Mouse (Mus musculus): ENCODE measurements at regions not wholly inside any gene's neighbourhood (a gene's known extent, or its start where the extent isn't known, plus 50 kb on each side); places are given as distances from the start of the nearest gene placed in this dataset.

DNA sequence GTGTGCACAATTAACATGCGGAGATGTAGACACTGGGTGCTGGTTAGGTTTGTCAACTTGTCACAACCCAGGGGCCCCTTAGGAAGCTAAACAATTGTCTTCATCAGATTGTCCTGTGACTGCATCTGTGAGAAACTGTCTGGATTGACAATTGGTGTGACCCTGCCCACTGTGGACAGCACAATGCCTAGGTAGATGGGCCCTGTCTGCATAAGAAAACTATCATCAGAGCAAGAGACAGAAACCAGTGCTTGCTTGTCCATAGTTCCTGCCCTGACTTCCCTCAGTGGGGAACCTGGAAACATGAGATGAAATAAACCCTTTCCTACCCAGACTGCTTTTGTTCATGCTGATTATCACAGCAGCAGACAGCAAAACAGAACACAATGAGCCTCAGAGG is 63.5 kb upstream of the Tyw5 start:
- no peak for DNase-seq

DNA sequence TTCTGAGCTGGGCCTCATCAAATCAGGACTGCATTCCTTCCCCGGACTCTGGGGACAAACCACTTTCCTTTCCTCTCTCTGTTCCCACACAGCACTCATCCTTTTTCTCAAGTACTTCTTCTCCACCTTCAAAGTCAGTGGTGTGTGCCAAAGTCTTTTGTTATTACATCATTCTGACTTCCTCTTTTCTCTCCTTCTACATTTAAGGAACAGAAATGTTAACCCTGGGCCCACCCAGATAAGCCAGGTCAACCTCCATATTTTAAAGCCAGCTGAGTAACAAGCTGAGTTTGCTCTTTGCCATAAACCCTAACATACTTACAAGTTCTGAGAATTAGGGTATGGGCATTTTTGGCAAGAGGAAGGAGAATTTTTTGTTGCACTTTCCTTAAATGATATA is 65.3 kb upstream of the Tyw5 start:
- DNase-seq, result no peak

DNA sequence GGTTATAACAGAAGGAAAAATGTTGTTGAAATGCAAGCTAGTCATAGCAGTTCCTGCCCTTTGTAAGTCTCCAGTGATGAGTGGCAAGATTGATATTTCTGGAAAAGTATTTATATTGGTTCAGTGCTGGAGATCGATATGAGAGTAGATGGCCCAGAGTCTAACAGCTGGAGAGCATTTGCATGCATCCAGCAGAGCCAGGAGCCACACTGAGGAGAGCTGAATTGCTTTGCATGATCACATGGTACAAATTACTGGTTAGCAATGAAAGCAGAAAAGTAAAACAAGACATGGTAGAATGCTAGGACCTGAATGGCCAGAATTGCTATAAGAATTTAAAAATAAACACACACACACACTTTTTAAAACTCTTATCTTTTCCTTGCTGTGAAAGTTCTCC is 70.8 kb upstream of the Tyw5 start:
- DNase-seq, result no peak

GRCm38 (mm10) chr1:57478151-57478550 is 71.2 kb upstream of the Tyw5 start:
- DNase-seq, result no peak

GRCm38 (mm10) chr1:57478800-57479199 is 71.9 kb upstream of the Tyw5 start:
- no peak for DNase-seq

- DNase-seq, result peak; percentile 21
Measured at GRCm38 (mm10) chr1:57479566-57479965, 72.7 kb upstream of the Tyw5 start.

- no peak for DNase-seq
Measured at GRCm38 (mm10) chr1:57489176-57489575, 82.3 kb upstream of the Tyw5 start.

- DNase-seq, result no peak
Measured at GRCm38 (mm10) chr1:57489588-57489987, 82.7 kb upstream of the Tyw5 start.

DNA sequence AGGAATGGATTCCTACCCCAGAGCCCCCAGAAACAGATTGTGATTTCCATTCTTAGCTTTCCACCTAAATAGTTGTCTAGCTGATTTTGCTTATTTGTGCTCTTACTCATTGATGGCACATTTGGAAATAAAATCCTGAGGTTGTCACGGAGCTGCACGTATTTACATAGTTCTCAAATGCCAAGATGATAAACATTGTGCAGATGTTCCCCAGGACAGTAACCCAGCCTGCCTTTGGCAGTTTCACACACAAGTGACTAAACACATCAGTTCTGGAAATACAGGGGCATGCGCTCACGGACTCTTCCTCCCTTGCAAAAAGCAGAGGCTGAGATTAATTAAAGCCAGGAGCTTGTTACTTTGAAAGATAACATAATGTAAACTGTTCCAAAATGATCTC is 83.1 kb upstream of the Tyw5 start:
- DNase-seq, result no peak

GRCm38 (mm10) chr1:57492696-57493095 is 85.8 kb upstream of the Tyw5 start:
- DNase-seq, result no peak

- DNase-seq, result no peak
Measured at GRCm38 (mm10) chr1:57497489-57498037, 90.7 kb upstream of the Tyw5 start.

DNA sequence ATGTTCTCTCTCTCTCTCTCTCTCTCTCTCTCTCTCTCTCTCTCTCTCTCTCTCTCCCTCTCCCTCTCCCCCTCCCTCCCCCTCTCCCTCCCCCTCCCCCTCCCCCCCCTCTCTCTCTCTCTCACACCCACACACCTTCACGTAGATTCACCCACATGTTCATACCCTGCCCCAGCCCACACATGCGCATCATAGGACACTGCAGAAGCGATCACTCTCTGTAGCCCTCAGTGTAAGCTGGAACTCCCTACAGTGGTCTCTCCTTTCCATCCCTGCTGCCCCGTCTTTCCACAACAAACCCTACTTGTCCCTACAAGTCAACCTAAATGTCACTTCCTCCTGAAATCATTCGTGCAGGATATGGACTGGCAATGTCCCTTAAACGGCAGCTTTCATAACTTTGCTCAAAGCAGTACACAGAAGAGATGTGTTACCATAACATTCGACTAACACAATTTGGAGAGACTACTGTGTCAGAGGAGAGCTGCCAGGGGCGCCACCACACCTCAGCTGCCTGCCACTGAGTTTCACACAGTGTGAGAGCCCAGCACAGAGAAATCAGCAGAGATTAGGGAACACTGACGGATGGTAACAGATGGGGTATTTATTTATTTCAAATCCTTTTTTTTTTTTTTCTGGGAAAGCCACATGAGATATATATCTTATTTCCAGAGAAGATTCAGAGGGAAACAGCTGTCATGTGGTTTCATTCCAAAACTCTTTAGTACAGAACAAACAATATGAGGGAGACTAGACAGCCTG is 103.6 kb upstream of the Tyw5 start:
- no peak for DNase-seq

DNA sequence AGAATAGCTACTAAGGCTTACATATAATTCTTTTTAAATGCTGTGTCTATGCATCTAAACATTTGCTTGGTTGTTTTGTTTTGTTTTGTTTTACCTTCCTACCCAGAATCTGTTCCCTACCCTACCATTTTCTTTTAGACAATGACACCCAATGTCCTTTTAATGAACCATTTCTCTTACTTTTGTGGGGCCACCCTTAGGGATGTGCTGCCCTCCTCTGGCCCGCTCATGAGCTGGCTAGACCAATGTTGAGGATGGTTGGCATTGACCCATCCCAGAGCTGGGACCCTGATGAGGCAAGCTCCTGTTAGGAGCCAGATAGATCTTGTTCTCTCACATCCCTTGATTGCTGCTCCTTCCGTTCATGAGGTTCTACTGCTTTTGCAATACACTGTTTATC is 105.0 kb upstream of the Tyw5 start:
- no peak for DNase-seq

- no peak for DNase-seq
Measured at GRCm38 (mm10) chr1:57512516-57512915, 105.6 kb upstream of the Tyw5 start.

GRCm38 (mm10) chr1:57525965-57526364 is 119.1 kb upstream of the Tyw5 start:
- no peak for DNase-seq

DNA sequence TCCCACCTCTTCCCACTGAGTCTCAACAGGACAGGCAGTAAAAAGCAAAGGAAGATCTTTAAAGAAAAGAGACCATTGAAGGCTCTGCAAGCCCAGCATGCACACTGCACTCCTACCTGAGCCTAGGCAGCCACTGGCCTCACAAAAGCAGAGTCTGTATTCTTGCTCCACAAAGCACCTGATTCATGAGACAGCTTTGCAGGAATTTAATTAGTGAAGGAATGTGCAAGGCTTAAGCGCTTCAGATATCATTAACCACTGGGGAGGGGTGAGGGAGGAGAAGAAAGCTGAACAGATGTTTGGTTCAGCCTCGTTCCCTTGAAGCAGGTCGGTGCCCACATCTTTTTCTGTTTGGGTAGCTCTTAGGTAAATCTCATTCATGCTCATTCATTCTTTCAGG is 121.8 kb upstream of the Tyw5 start:
- peak; percentile 47 for DNase-seq

DNA sequence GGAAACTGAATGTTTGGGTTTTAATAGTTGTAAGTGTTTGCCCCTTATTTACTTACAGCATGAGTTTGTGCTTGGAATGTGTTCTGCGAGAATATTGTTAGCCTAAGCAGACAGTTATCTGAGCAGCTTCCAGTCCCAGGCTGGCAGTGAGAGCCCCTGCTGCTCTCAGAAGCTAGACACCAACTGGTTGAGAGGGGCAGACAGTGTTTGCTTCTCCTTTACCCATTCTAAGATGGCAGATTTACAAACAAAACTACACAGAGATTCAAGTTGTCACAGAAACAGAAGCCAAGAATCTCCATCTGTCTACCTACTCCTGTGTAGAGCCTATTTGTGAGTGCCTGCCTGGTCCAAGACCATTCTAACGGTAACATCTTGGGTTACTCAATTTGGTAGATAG is 122.4 kb upstream of the Tyw5 start:
- no peak for DNase-seq

- DNase-seq, result no peak
Measured at GRCm38 (mm10) chr1:57537369-57537768, 130.5 kb upstream of the Tyw5 start.

GRCm38 (mm10) chr1:57544684-57545083 is 137.8 kb upstream of the Tyw5 start:
- no peak for DNase-seq

DNA sequence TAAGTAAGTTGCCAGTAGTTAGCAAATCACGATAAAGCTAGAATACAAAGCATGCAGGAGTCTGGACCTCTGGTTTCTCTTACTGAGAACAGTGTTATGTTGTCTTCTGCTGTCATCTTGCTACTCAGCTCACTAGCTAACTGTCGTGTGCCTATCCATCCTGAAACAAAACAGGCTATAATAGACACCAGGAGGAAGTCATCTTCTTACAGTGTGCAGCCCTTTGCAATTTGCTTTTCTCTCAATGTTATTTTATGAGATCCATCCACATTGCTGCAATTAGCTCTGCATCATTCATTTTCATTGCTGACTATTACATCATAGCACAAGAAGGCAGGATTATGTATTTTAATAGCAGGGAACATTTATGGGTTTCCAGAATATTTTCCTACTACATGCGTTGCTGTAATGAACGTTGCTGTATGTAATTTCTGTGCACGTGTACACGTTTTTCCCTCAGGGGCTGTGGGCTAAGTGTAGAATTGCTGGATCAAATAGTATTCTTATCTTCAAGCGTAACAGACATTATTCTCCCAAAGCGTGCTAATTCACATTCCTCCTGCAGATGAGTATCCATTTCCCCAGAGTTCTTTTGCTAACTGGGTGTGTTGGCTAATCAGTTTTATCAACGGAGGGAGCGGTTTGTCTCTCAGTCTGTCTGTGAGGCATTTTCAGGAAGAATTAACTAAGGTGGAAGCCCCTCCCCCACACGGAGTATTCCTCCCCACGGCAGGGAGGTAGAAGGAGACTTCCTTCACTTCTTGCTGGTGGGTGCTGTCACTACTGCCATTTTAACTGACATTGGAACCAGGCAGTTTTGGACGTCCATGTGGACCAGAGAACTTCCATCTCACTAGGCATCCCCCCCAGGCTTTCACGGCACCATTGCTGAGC is 139.1 kb upstream of the Tyw5 start:
- peak; percentile 10 for DNase-seq

GRCm38 (mm10) chr1:57561517-57561916 is 154.6 kb upstream of the Tyw5 start:
- no peak for DNase-seq

GRCm38 (mm10) chr1:57564676-57565075 is 157.8 kb upstream of the Tyw5 start:
- DNase-seq, result no peak

DNA sequence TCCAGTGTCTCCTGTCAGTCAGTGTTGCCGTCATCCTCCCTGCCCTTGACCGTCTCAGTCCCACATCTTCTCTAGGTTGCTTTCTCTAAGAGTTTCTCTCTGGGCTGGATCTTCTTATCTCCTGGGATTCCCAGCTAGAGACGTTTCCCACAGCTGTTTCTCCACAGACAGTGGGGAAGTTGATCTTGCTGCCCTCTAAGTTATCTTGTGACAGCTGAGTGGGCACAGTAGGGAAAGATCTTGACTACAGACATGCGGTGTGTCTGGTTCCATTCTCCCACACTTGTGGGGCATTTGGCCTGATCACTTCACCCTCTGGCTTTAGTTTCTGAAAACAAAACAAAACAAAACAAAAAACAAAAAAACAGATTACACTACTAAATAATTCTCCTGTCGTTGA is 165.2 kb upstream of the Tyw5 start:
- DNase-seq, result no peak

GRCm38 (mm10) chr1:57573829-57574228 is 166.9 kb upstream of the Tyw5 start:
- no peak for DNase-seq
